Mouse (Mus musculus) left cerebral cortex, adult 11 months (tissue): ENCODE data around the gene Pik3r2.

Experiments used
- DNase-seq: peaks from one replicate; pipeline ENCODE4 v3.0.0; 2022; ENCODE audit warnings: low spot score

The Pik3r2 gene

GRCm38 (mm10) chr8:70757523-70758307 is 18.8 kb downstream of the Pik3r2 start:
- no peak for DNase-seq

GRCm38 (mm10) chr8:70756476-70757040 is 20.0 kb downstream of the Pik3r2 start:
- DNase-seq = no peak

- DNase-seq = no peak
Measured at GRCm38 (mm10) chr8:70755661-70756475, 20.6 kb downstream of the Pik3r2 start.

GRCm38 (mm10) chr8:70754871-70755660 is 21.4 kb downstream of the Pik3r2 start:
- no peak for DNase-seq

- peak; percentile 97 for DNase-seq
Measured at GRCm38 (mm10) chr8:70754043-70754870, 22.3 kb downstream of the Pik3r2 start, which contains the start of gene Rab3a. TSS of gene Rab3a (plus strand) at chr8:70754679.

GRCm38 (mm10) chr8:70753151-70753550 is 23.4 kb downstream of the Pik3r2 start:
- no peak for DNase-seq

GRCm38 (mm10) chr8:70752000-70752764 is 24.3 kb downstream of the Pik3r2 start:
- DNase-seq = no peak

GRCm38 (mm10) chr8:70750128-70750680 is 26.3 kb downstream of the Pik3r2 start:
- DNase-seq = no peak

GRCm38 (mm10) chr8:70749097-70749674 is 27.3 kb downstream of the Pik3r2 start:
- no peak for DNase-seq

GRCm38 (mm10) chr8:70748246-70749096 is 28.0 kb downstream of the Pik3r2 start:
- no peak for DNase-seq

GRCm38 (mm10) chr8:70747211-70747890 is 29.2 kb downstream of the Pik3r2 start:
- DNase-seq = no peak

- DNase-seq = no peak
Measured at GRCm38 (mm10) chr8:70746676-70747075, 29.8 kb downstream of the Pik3r2 start.

- no peak for DNase-seq
Measured at GRCm38 (mm10) chr8:70745691-70746220, 30.8 kb downstream of the Pik3r2 start.

GRCm38 (mm10) chr8:70744806-70745205 is 31.7 kb downstream of the Pik3r2 start:
- DNase-seq = no peak

- no peak for DNase-seq
Measured at GRCm38 (mm10) chr8:70743656-70744590, 32.6 kb downstream of the Pik3r2 start.

GRCm38 (mm10) chr8:70742981-70743655 is 33.4 kb downstream of the Pik3r2 start:
- DNase-seq = no peak
